In the genomic region with DNA sequence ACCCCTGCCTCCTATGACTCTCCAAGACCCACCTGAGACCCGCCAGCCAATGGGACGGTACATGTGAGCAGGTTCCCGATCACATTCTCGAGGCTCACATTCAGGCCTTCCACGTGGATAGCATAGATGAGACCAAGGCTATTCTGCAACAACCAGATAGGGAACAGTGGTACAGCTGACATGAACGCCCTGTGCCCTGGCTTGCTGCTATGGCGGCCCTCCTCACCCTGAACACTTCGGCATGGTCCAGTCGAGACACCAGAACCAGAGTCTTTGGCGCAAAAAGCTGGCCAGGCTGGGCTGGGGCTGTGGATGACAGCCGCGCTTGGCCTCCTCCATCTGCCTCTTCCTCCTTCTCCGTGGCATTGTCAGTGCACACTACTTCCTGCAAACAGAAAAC, we compare ENCODE assay signal across 38 mouse cellular contexts. TPM values are rescaled to one million over a fixed set of nuclear protein-coding genes. Genes with fewer than 3 reads are reported as not detected.
"Had no signal": no experiment of that assay in that cellular context is flagged by ENCODE, and none has a peak within 500 bp of the region (broad histone marks: within the 10 kb centered on the region; RNA-seq: fewer than 3 reads in every experiment).

No protein-coding gene starts in this region.

- H3K4me1 ChIP-seq: limb, embryonic 12.5 days had no signal

- H3K4me3 ChIP-seq: gastrocnemius, adult 2 months; heart, embryonic 10.5 days; heart, embryonic 12.5 days; hindbrain, embryonic 10.5 days; hindbrain, embryonic 12.5 days; intestine, embryonic 15.5 days; limb, embryonic 10.5 days; limb, embryonic 12.5 days; liver, embryonic 13.5 days had no signal

- H3K27ac ChIP-seq: gastrocnemius, adult 2 months; heart, embryonic 10.5 days; hindbrain, embryonic 10.5 days; hindbrain, embryonic 12.5 days; hindbrain, embryonic 14.5 days; intestine, embryonic 15.5 days; limb, embryonic 10.5 days; limb, embryonic 12.5 days; liver, embryonic 13.5 days had no signal

- DNase-seq: gastrocnemius, adult 2 months; gastrocnemius, postnatal 10 days; gastrocnemius, postnatal 25 days; heart, postnatal 10 days; heart, postnatal 4 days; kidney, adult 18-20 months; kidney, adult 8-10 months; kidney, postnatal 10 days; kidney, postnatal 25 days; kidney, postnatal 4 days; liver; liver, embryonic 13.5 days had no signal

- H3K27me3 ChIP-seq: heart, embryonic 12.5 days; hindbrain, embryonic 12.5 days; intestine, embryonic 15.5 days; limb, embryonic 12.5 days; liver, embryonic 13.5 days had no signal

- H3K9me3 ChIP-seq: heart, embryonic 10.5 days; heart, embryonic 12.5 days; hindbrain, embryonic 10.5 days; hindbrain, embryonic 12.5 days; intestine, embryonic 15.5 days; limb, embryonic 10.5 days; limb, embryonic 12.5 days; liver, embryonic 13.5 days had no signal

- H3K9ac ChIP-seq: heart, embryonic 12.5 days; hindbrain, embryonic 12.5 days; hindbrain, embryonic 14.5 days; intestine, embryonic 15.5 days; limb, embryonic 12.5 days; liver, embryonic 13.5 days had no signal

- ATAC-seq: hindbrain, embryonic 16.5 days; inflammation-experienced regulatory T-cells, adult 6 months; intestine, embryonic 15.5 days; intestine, postnatal 0 days had no signal

- H3K4me2 ChIP-seq: heart, embryonic 12.5 days; hindbrain, embryonic 12.5 days; hindbrain, embryonic 14.5 days; intestine, embryonic 15.5 days; limb, embryonic 12.5 days; liver, embryonic 11.5 days; liver, embryonic 13.5 days had no signal

RNA-seq across cellular contexts. Expression of a gene that starts 15.1 kb away (rescaled TPM):
- total RNA-seq: gastrocnemius, adult 2 months; gastrocnemius, postnatal 10 days; gastrocnemius, postnatal 25 days; gastrocnemius, postnatal 4 days; granulocyte monocyte progenitor cell, adult 5-6 weeks; heart, adult 8-10 months; heart, postnatal 10 days; heart, postnatal 25 days; heart, postnatal 4 days; layer of hippocampus, adult 8-10 months; layer of hippocampus, postnatal 10 days; layer of hippocampus, postnatal 25 days; left cerebral cortex, adult 8-10 months; left cerebral cortex, postnatal 14 days; left cerebral cortex, postnatal 36 days had no signal
- polyA plus RNA-seq: frontal cortex, adult 2 months; hindbrain, embryonic 12.5 days; hindbrain, embryonic 14.5 days; hindbrain, embryonic 16.5 days; inflammation-experienced regulatory T-cells, adult 6 months had no signal

RNA-seq across cellular contexts. Expression of a gene that starts 26.7 kb away (rescaled TPM):
- total RNA-seq: gastrocnemius, adult 2 months; gastrocnemius, postnatal 10 days; gastrocnemius, postnatal 25 days; gastrocnemius, postnatal 4 days; granulocyte monocyte progenitor cell, adult 5-6 weeks; heart, adult 8-10 months; heart, postnatal 10 days; heart, postnatal 25 days; heart, postnatal 4 days; layer of hippocampus, adult 8-10 months; layer of hippocampus, postnatal 10 days; layer of hippocampus, postnatal 25 days; left cerebral cortex, adult 8-10 months; left cerebral cortex, postnatal 14 days; left cerebral cortex, postnatal 36 days had no signal
- polyA plus RNA-seq: frontal cortex, adult 2 months; heart, embryonic 10.5 days; heart, embryonic 12.5 days; heart, embryonic 14.5 days; heart, embryonic 16.5 days; hindbrain, embryonic 10.5 days; hindbrain, embryonic 12.5 days; hindbrain, embryonic 14.5 days; hindbrain, embryonic 16.5 days; inflammation-experienced regulatory T-cells, adult 6 months; intestine, postnatal 0 days; limb, embryonic 10.5 days; limb, embryonic 12.5 days; limb, embryonic 14.5 days had no signal
